Comparison of ENCODE assay signal across 8 mouse cellular contexts in genomic region chr19:24280601-24281228, GRCm38 (mm10). TPM values are rescaled to one million over a fixed set of nuclear protein-coding genes. Genes with fewer than 3 reads are reported as not detected.
DNase-seq lines count a peak whose midpoint lies in the region; ATAC-seq lines count a peak whose summit lies in the region.

Gene Fxn, minus strand, starts transcription at chr19:24280605.

- peak within 1 kb of the TSS; percentile 78 for H3K9ac ChIP-seq in kidney, embryonic 14.5 days (ENCODE audit: low read depth, low read length)
- peak within 1 kb of the TSS; percentile 63 for H3K9ac ChIP-seq in limb, embryonic 15.5 days
- peak within 1 kb of the TSS; percentile 72 for H3K9ac ChIP-seq in neural tube, embryonic 12.5 days

- WGBS in kidney, embryonic 14.5 days: 2% methylated on average over 14 of the region's 22 CpGs
- WGBS in limb, embryonic 15.5 days: under 1% methylated on average over 15 of the region's 22 CpGs
- WGBS in neural tube, embryonic 12.5 days: under 1% methylated on average over 16 of the region's 22 CpGs

- H3K4me1 ChIP-seq in kidney, embryonic 14.5 days (ENCODE audit: control insufficient read depth, insufficient read depth, low read length): no peaks in the 10 kb centered on the region
- peaks cover 11% of the 10 kb centered on the region for H3K4me1 ChIP-seq in limb, embryonic 15.5 days
- H3K4me1 ChIP-seq in neural tube, embryonic 12.5 days: peaks cover 9% of the 10 kb centered on the region

- peak within 1 kb of the TSS; percentile 86 for H3K27ac ChIP-seq in kidney, embryonic 14.5 days (ENCODE audit: low read depth, low read length)
- H3K27ac ChIP-seq in limb, embryonic 15.5 days: peak within 1 kb of the TSS; percentile 93
- H3K27ac ChIP-seq in neural tube, embryonic 12.5 days: peak within 1 kb of the TSS; percentile 57; the same call in 1 of the 2 replicates

- intact Hi-C loops in heart, postnatal 14 days (cut with DNase I): loop anchor here (5.0 kb wide), 1 partner anchor 593 kb away; the partner anchor contains the start of gene Ptar1

- H3K9me3 ChIP-seq in kidney, embryonic 14.5 days (ENCODE audit: control insufficient read depth, low read length): no peaks in the 10 kb centered on the region
- H3K9me3 ChIP-seq in limb, embryonic 15.5 days: no peaks in the 10 kb centered on the region; the same call in 1 of the 2 replicates
- H3K9me3 ChIP-seq in neural tube, embryonic 12.5 days: no peaks in the 10 kb centered on the region

- H3K36me3 ChIP-seq in kidney, embryonic 14.5 days (ENCODE audit: control insufficient read depth, insufficient read depth, low read length): peaks cover 1% of the 10 kb centered on the region; the same call in 1 of the 2 replicates
- no peaks in the 10 kb centered on the region for H3K36me3 ChIP-seq in limb, embryonic 15.5 days
- H3K36me3 ChIP-seq in neural tube, embryonic 12.5 days: no peaks in the 10 kb centered on the region

- no peak for DNase-seq in kidney, postnatal 25 days
- DNase-seq in adrenal gland, adult 2 months: no peak
- no peak for DNase-seq in heart, postnatal 14 days
- DNase-seq in ovary, postnatal 36 days (ENCODE audit: low spot score): no peak

- no peaks in the 10 kb centered on the region for H3K27me3 ChIP-seq in kidney, embryonic 14.5 days (ENCODE audit: control insufficient read depth, insufficient read depth, low read length)
- H3K27me3 ChIP-seq in limb, embryonic 15.5 days: no peaks in the 10 kb centered on the region
- H3K27me3 ChIP-seq in neural tube, embryonic 12.5 days (replicated peaks): no peaks in the 10 kb centered on the region

- ATAC-seq in kidney, embryonic 14.5 days (ENCODE audit: low FRiP score, low TSS enrichment): peak; percentile 93
- ATAC-seq in erythroblast, adult 5-6 weeks (replicated peaks; ENCODE audit: low FRiP score, poor library complexity, severe bottlenecking): peak; percentile 91
- peak; percentile 86 for ATAC-seq in limb, embryonic 15.5 days (ENCODE audit: insufficient number of reproducible peaks, low FRiP score, low TSS enrichment, low read depth)
- ATAC-seq in neural tube, embryonic 12.5 days (ENCODE audit: low FRiP score, low read depth): peak; percentile 94

- peak within 1 kb of the TSS; percentile 85 for H3K4me2 ChIP-seq in kidney, embryonic 14.5 days (replicated peaks; ENCODE audit: low read depth, low read length)
- H3K4me2 ChIP-seq in limb, embryonic 15.5 days: peak within 1 kb of the TSS; percentile 89
- peak within 1 kb of the TSS; percentile 77 for H3K4me2 ChIP-seq in neural tube, embryonic 12.5 days (replicated peaks)

- peak within 1 kb of the TSS; percentile 70 for H3K4me3 ChIP-seq in kidney, embryonic 14.5 days (ENCODE audit: low read length)
- H3K4me3 ChIP-seq in limb, embryonic 15.5 days: peak within 1 kb of the TSS; percentile 73
- peak within 1 kb of the TSS; percentile 68 for H3K4me3 ChIP-seq in neural tube, embryonic 12.5 days

RNA-seq across cellular contexts. Expression of gene Fxn, which starts in this region (rescaled TPM):
- 57.8 and 62.0 TPM in 2 replicates for polyA plus RNA-seq in kidney, embryonic 14.5 days (2014; fragmentation: Nextera tagmentation; extraction: Ambion mirVana)
- 10 to 100 TPM; 13.5 to 15.0 TPM for total RNA-seq in adrenal gland, adult 2 months (2021)
- 45.6 and 55.9 TPM in 2 replicates for polyA plus RNA-seq in adrenal gland, adult 2 months (2012; rRNA removed)
- total RNA-seq in erythroblast, adult 5-6 weeks (2015; ENCODE audit: low replicate concordance): 10.7 and 19.2 TPM in 2 replicates
- total RNA-seq in erythroblast, adult 5-6 weeks (2017; ENCODE audit: low replicate concordance): 3.0 and 5.7 TPM in 2 replicates
- total RNA-seq in heart, postnatal 14 days (2021): 10 to 100 TPM; 22.4 to 26.0 TPM
- 36.0 and 38.6 TPM in 2 replicates for polyA plus RNA-seq in limb, embryonic 15.5 days (2015; fragmentation: Nextera tagmentation; extraction: Ambion mirVana)
- 39.4 and 41.4 TPM in 2 replicates for polyA plus RNA-seq in neural tube, embryonic 12.5 days (2016; fragmentation: Nextera tagmentation; extraction: Ambion mirVana)
